In genomic region chr19:38798291-38798690, GRCm38 (mm10) we compare ENCODE assay signal across 24 mouse cellular contexts. TPM values are rescaled to one million over a fixed set of nuclear protein-coding genes. Genes with fewer than 3 reads are reported as not detected.
A peak's percentile ranks its signal among the peaks of the same experiment; 100 is the strongest.
DNase-seq lines count a peak whose midpoint lies in the region; ATAC-seq lines count a peak whose summit lies in the region.
"Had no signal": no experiment of that assay in that cellular context is flagged by ENCODE, and none has a peak within 500 bp of the region (broad histone marks: within the 10 kb centered on the region; RNA-seq: fewer than 3 reads in every experiment).

No protein-coding gene starts in this region.

- peak; percentile 21 for DNase-seq in gastrocnemius, adult 18-20 months (ENCODE audit: low spot score)
- DNase-seq in gastrocnemius, postnatal 25 days = no peak
- peak; percentile 42 for DNase-seq in right cerebral cortex, adult 18-20 months
- no peak for DNase-seq in right cerebral cortex, postnatal 25 days
- peak; percentile 21 to 56 for DNase-seq in layer of hippocampus, postnatal 25 days (ENCODE audit: extremely low spot score in 1 of 2, low spot score in 1 of 2)
- peak; percentile 47 for DNase-seq in right cerebral cortex, postnatal 14 days
- no peak for DNase-seq in forebrain, embryonic 11.5 days (ENCODE audit: low spot score)
- DNase-seq in adrenal gland, postnatal 4 days (ENCODE audit: low spot score in 2 of 2) = no peak
- DNase-seq: adrenal gland, adult 8-10 months; cerebellum, adult 9-11 months; lung, adult 18-20 months; lung, postnatal 4 days; spleen, adult 18-20 months; thymus, adult 2 months had no signal

- no peaks in the 10 kb centered on the region for H3K4me1 ChIP-seq in forebrain, embryonic 11.5 days (replicated peaks; ENCODE audit: control insufficient read depth, insufficient read depth, low read length)
- H3K4me1 ChIP-seq: embryonic facial prominence, embryonic 15.5 days; forebrain, embryonic 10.5 days; midbrain, embryonic 10.5 days; neural tube, embryonic 15.5 days; stomach, embryonic 15.5 days had no signal

- no peak overlapping the region for H3K4me2 ChIP-seq in forebrain, embryonic 11.5 days (ENCODE audit: low read depth, low read length, severe bottlenecking)
- H3K4me2 ChIP-seq: embryonic facial prominence, embryonic 15.5 days; heart, embryonic 11.5 days; neural tube, embryonic 15.5 days; stomach, embryonic 15.5 days had no signal

- no peaks in the 10 kb centered on the region for H3K27me3 ChIP-seq in forebrain, embryonic 11.5 days (ENCODE audit: control insufficient read depth, insufficient read depth, low read length)
- H3K27me3 ChIP-seq: embryonic facial prominence, embryonic 15.5 days; neural tube, embryonic 15.5 days; stomach, embryonic 15.5 days had no signal

- no peak overlapping the region for H3K27ac ChIP-seq in forebrain, embryonic 11.5 days (ENCODE audit: low read depth, low read length)
- H3K27ac ChIP-seq: embryonic facial prominence, embryonic 15.5 days; forebrain, embryonic 10.5 days; kidney, postnatal 0 days; midbrain, embryonic 10.5 days; neural tube, embryonic 15.5 days; stomach, embryonic 15.5 days had no signal

- H3K36me3 ChIP-seq in forebrain, embryonic 11.5 days (ENCODE audit: control insufficient read depth, insufficient read depth, low read length) = no peaks in the 10 kb centered on the region; the same call in 1 of the 2 replicates

- WGBS in forebrain, embryonic 11.5 days = 90% methylated on average over 1 of the region's 1 CpGs

- no peaks in the 10 kb centered on the region for H3K9me3 ChIP-seq in forebrain, embryonic 11.5 days (ENCODE audit: control insufficient read depth, low read length)
- H3K9me3 ChIP-seq: embryonic facial prominence, embryonic 15.5 days; forebrain, embryonic 10.5 days; midbrain, embryonic 10.5 days; neural tube, embryonic 15.5 days; stomach, embryonic 15.5 days had no signal

- H3K9ac ChIP-seq in forebrain, embryonic 11.5 days (ENCODE audit: low read length) = no peak overlapping the region
- H3K9ac ChIP-seq: embryonic facial prominence, embryonic 15.5 days; neural tube, embryonic 15.5 days; stomach, embryonic 15.5 days had no signal

- H3K4me3 ChIP-seq in forebrain, embryonic 11.5 days (ENCODE audit: low read depth, low read length) = no peak overlapping the region
- H3K4me3 ChIP-seq: embryonic facial prominence, embryonic 15.5 days; forebrain, embryonic 10.5 days; midbrain, embryonic 10.5 days; myocyte; neural tube, embryonic 15.5 days; stomach, embryonic 15.5 days had no signal

- ATAC-seq in forebrain, embryonic 11.5 days (replicated peaks; ENCODE audit: low FRiP score) = no peak
- ATAC-seq: hindbrain, embryonic 16.5 days; intestine, postnatal 0 days had no signal

RNA-seq across cellular contexts. Expression of gene Noc3l, which starts 20.7 kb away (rescaled TPM):
- 1 to 10 TPM; 6.3 to 6.9 TPM for total RNA-seq in gastrocnemius, adult 18-20 months (2021)
- 1 to 10 TPM; 5.5 to 6.2 TPM for total RNA-seq in gastrocnemius, postnatal 25 days (2021)
- total RNA-seq in layer of hippocampus, postnatal 25 days (2021) = 10 to 100 TPM; 13.7 to 13.8 TPM
- 11.9 and 13.5 TPM in 2 replicates for polyA plus RNA-seq in forebrain, embryonic 11.5 days (2014; fragmentation: Nextera tagmentation; extraction: Ambion mirVana)
- total RNA-seq in adrenal gland, postnatal 4 days (2021) = 10 to 100 TPM; 12.4 to 12.8 TPM

RNA-seq across cellular contexts. Expression of gene Tbc1d12, which starts 38.1 kb away (rescaled TPM):
- 1 to 10 TPM; 3.4 to 4.1 TPM for total RNA-seq in gastrocnemius, adult 18-20 months (2021)
- total RNA-seq in gastrocnemius, postnatal 25 days (2021) = 1 to 10 TPM; 2.8 to 3.5 TPM
- total RNA-seq in layer of hippocampus, postnatal 25 days (2021) = 10 to 100 TPM; 12.3 to 13.0 TPM
- 3.2 and 4.0 TPM in 2 replicates for polyA plus RNA-seq in forebrain, embryonic 11.5 days (2014; fragmentation: Nextera tagmentation; extraction: Ambion mirVana)
- 1 to 10 TPM; 9.5 to 9.8 TPM for total RNA-seq in adrenal gland, postnatal 4 days (2021)

Comparison
In these comparisons a context has a peak if more than half of its experiments do, and no peak if none do; other contexts are left out.
1. DNase-seq: peak in gastrocnemius, adult 18-20 months (single experiment), right cerebral cortex, adult 18-20 months (single experiment), layer of hippocampus, postnatal 25 days (2 of 2) and right cerebral cortex, postnatal 14 days (single experiment); none in gastrocnemius, postnatal 25 days (single experiment), right cerebral cortex, postnatal 25 days (single experiment), forebrain, embryonic 11.5 days (single experiment) and adrenal gland, postnatal 4 days (0 of 2).